Mouse (Mus musculus) stomach, embryonic 14.5 days (tissue): Measurements from ENCODE around the gene Litaf. TPM values are rescaled to one million over a fixed set of nuclear protein-coding genes. Genes with fewer than 3 reads are reported as not detected.
"Not testable (repeated sequence)": the region's sequence is repeated elsewhere in the genome, so short reads cannot be mapped to it uniquely, and the experiment has no call there.

Experiments used
- ATAC-seq: fragments of 200-750 bp; cut with Nextera tagmentation; 2 replicates; pipeline ENCODE4 v1.8.0; 2017; ENCODE audit warnings: low read depth, moderate TSS enrichment; ENCODE audit not compliant: insufficient number of reproducible peaks, insufficient read depth, low FRiP score
- H3K27ac ChIP-seq: fragments of 300-500 bp; sonication (generic); 2 replicates; pipeline ENCODE4 v1.5.1; 2014; ENCODE audit warnings: mild to moderate bottlenecking, low read length, moderate library complexity, mixed read lengths
- H3K27me3 ChIP-seq: fragments of 300-500 bp; sonication (generic); 2 replicates; pipeline ENCODE4 v1.6.1; 2014; ENCODE audit warnings: low read length, control low read depth, mixed read lengths; ENCODE audit not compliant: control insufficient read depth, insufficient read depth
- H3K36me3 ChIP-seq: fragments of 300-500 bp; sonication (generic); 2 replicates; pipeline ENCODE4 v1.6.1; 2014; ENCODE audit warnings: mild to moderate bottlenecking, control low read depth, low read length, moderate library complexity, mixed read lengths; ENCODE audit not compliant: control insufficient read depth, insufficient read depth
- H3K4me1 ChIP-seq: fragments of 300-500 bp; sonication (generic); 2 replicates; pipeline ENCODE4 v1.6.1; 2014; ENCODE audit warnings: low read length, control low read depth, mixed read lengths; ENCODE audit not compliant: control insufficient read depth, insufficient read depth
- H3K4me2 ChIP-seq: fragments of 300-500 bp; sonication (generic); replicated peaks from 2 replicates; pipeline ENCODE4 v1.6.1; 2014; ENCODE audit warnings: low read depth, low read length, control low read depth
- H3K4me3 ChIP-seq: fragments of 300-500 bp; sonication (generic); 2 replicates; pipeline ENCODE4 v1.5.1; 2014; ENCODE audit warnings: low read depth, low read length, control low read depth
- H3K9ac ChIP-seq: fragments of 300-500 bp; sonication (generic); replicated peaks from 2 replicates; pipeline ENCODE4 v1.6.1; 2014; ENCODE audit warnings: low read depth, mild to moderate bottlenecking, control low read depth, low read length, moderate library complexity, mixed read lengths
- H3K9me3 ChIP-seq: fragments of 300-500 bp; sonication (generic); 2 replicates; pipeline ENCODE4 v1.6.1; 2016; ENCODE audit warnings: low read depth, low read length, control low read depth; ENCODE audit not compliant: control insufficient read depth
- WGBS: fragments of 180-500 bp; shearing (Covaris S2); extraction: QIAGEN DNeasy Blood & Tissue Kit; methylation state at CpG from one replicate; pipeline ENCODE4 v1.1.7; 2014; 5-methylcytosine and 5-hydroxymethylcytosine counted together
- polyA plus RNA-seq: library from polyadenylated mRNA; unstranded; fragments of >200 nt; fragmentation: Nextera tagmentation; extraction: Ambion mirVana; gene quantifications from 2 replicates; pipeline ENCODE4 v1.2.1, GENCODE M21; 2014

Litaf gene
- polyA plus RNA-seq, 1 experiment from 2014 or later, result 107 TPM

GRCm38 (mm10) chr16:10965034-10965433 is 100.9 kb downstream of the Litaf start:
- Histone ChIP-seq H3K9me3 (no peaks in the 10 kb centered on the region), H3K27ac (no peak overlapping the region), H3K4me3 (no peak overlapping the region), H3K4me2 (no peak overlapping the region), H3K36me3 (peaks cover 39% of the 10 kb centered on the region), H3K9ac (no peak overlapping the region), H3K4me1 (no peaks in the 10 kb centered on the region), H3K27me3 (no peaks in the 10 kb centered on the region)
- ATAC-seq, result no peak
- WGBS, result 81% methylated on average over 2 of the region's 2 CpGs

- Histone ChIP-seq H3K9me3 (no peaks in the 10 kb centered on the region), H3K27me3 (no peaks in the 10 kb centered on the region), H3K36me3 (peaks cover 41% of the 10 kb centered on the region), H3K27ac (no peak overlapping the region), H3K4me2 (no peak overlapping the region), H3K9ac (no peak overlapping the region), H3K4me1 (no peaks in the 10 kb centered on the region), H3K4me3 (no peak overlapping the region)
- no peak for ATAC-seq
- 93% methylated on average over 10 of the region's 10 CpGs for WGBS
These were observed 105.0 kb downstream of the Litaf start for GRCm38 (mm10) chr16:10960916-10961315.

- Histone ChIP-seq H3K27ac (no peak overlapping the region), H3K36me3 (peaks cover 28% of the 10 kb centered on the region), H3K27me3 (no peaks in the 10 kb centered on the region), H3K4me2 (no peak overlapping the region), H3K9me3 (no peaks in the 10 kb centered on the region), H3K9ac (no peak overlapping the region), H3K4me1 (no peaks in the 10 kb centered on the region), H3K4me3 (no peak overlapping the region)
- WGBS, result 77% methylated on average over 7 of the region's 7 CpGs
- no peak for ATAC-seq
These were observed 107.1 kb downstream of the Litaf start for GRCm38 (mm10) chr16:10958763-10959440.

GRCm38 (mm10) chr16:10958307-10958706 is 107.7 kb downstream of the Litaf start:
- not testable (repeated sequence) for H3K4me2 ChIP-seq, H3K4me3 ChIP-seq, H3K9me3 ChIP-seq, H3K4me1 ChIP-seq, H3K27ac ChIP-seq, ATAC-seq, H3K27me3 ChIP-seq, H3K9ac ChIP-seq
- WGBS, result 92% methylated on average over 12 of the region's 12 CpGs
- peaks cover 23% of the 10 kb centered on the region for H3K36me3 ChIP-seq

- ATAC-seq, result no peak
- H3K27ac ChIP-seq, result no peak overlapping the region
- no peak overlapping the region for H3K4me3 ChIP-seq
- H3K4me2 ChIP-seq, result no peak overlapping the region
- no peaks in the 10 kb centered on the region for H3K9me3 ChIP-seq
- H3K27me3 ChIP-seq, result no peaks in the 10 kb centered on the region
- H3K9ac ChIP-seq, result no peak overlapping the region
- no peaks in the 10 kb centered on the region for H3K4me1 ChIP-seq
- WGBS, result 75% methylated on average over 3 of the region's 3 CpGs
- peaks cover 18% of the 10 kb centered on the region for H3K36me3 ChIP-seq
These were observed 108.2 kb downstream of the Litaf start for GRCm38 (mm10) chr16:10957794-10958193.

GRCm38 (mm10) chr16:10956938-10957685 is 108.8 kb downstream of the Litaf start:
- no peak overlapping the region for H3K4me3 ChIP-seq
- no peak overlapping the region for H3K27ac ChIP-seq
- H3K9ac ChIP-seq, result no peak overlapping the region
- H3K4me1 ChIP-seq, result no peaks in the 10 kb centered on the region
- H3K4me2 ChIP-seq, result no peak overlapping the region
- H3K9me3 ChIP-seq, result no peaks in the 10 kb centered on the region
- H3K36me3 ChIP-seq, result peaks cover 17% of the 10 kb centered on the region
- WGBS, result 90% methylated on average over 8 of the region's 8 CpGs
- ATAC-seq, result no peak
- no peaks in the 10 kb centered on the region for H3K27me3 ChIP-seq

GRCm38 (mm10) chr16:10955078-10955477 is 110.9 kb downstream of the Litaf start:
- H3K36me3 ChIP-seq, result peaks cover 3% of the 10 kb centered on the region; the same call in 1 of the 2 replicates
- no peaks in the 10 kb centered on the region for H3K9me3 ChIP-seq
- H3K9ac ChIP-seq, result no peak overlapping the region
- no peak overlapping the region for H3K4me2 ChIP-seq
- ATAC-seq, result no peak
- no peaks in the 10 kb centered on the region for H3K27me3 ChIP-seq
- H3K27ac ChIP-seq, result no peak overlapping the region
- no peaks in the 10 kb centered on the region for H3K4me1 ChIP-seq
- no peak overlapping the region for H3K4me3 ChIP-seq
- WGBS, result 81% methylated on average over 4 of the region's 4 CpGs

GRCm38 (mm10) chr16:10952881-10953280 is 113.1 kb downstream of the Litaf start:
- no peaks in the 10 kb centered on the region for H3K9me3 ChIP-seq
- ATAC-seq, result no peak; the same call in 1 of the 2 replicates
- H3K4me3 ChIP-seq, result no peak overlapping the region
- WGBS, result 79% methylated on average over 3 of the region's 3 CpGs
- no peak overlapping the region for H3K9ac ChIP-seq
- H3K4me1 ChIP-seq, result no peaks in the 10 kb centered on the region
- H3K27ac ChIP-seq, result no peak overlapping the region
- H3K36me3 ChIP-seq, result no peaks in the 10 kb centered on the region; the same call in 1 of the 2 replicates
- no peak overlapping the region for H3K4me2 ChIP-seq
- H3K27me3 ChIP-seq, result no peaks in the 10 kb centered on the region
